Mouse (Mus musculus) neural tube, embryonic 12.5 days (tissue): ENCODE measurements around the gene Cbr4. TPM values are rescaled to one million over a fixed set of nuclear protein-coding genes. Genes with fewer than 3 reads are reported as not detected.

Experiments
- ATAC-seq: fragments of 200-750 bp; cut with Nextera tagmentation; 2 replicates; pipeline ENCODE4 v1.8.0; 2017; ENCODE audit warnings: low read depth, mild to moderate bottlenecking, moderate TSS enrichment, moderate library complexity; ENCODE audit not compliant: low FRiP score
- H3K27ac ChIP-seq: fragments of 300-500 bp; sonication (generic); 2 replicates; pipeline ENCODE4 v1.5.1; 2016
- H3K27me3 ChIP-seq: fragments of 300-500 bp; sonication (generic); replicated peaks from 2 replicates; pipeline ENCODE4 v1.6.1; 2016; ENCODE audit warnings: mild to moderate bottlenecking
- H3K36me3 ChIP-seq: fragments of 300-500 bp; sonication (generic); 2 replicates; pipeline ENCODE4 v1.6.1; 2016; ENCODE audit warnings: mild to moderate bottlenecking
- H3K4me1 ChIP-seq: fragments of 300-500 bp; sonication (generic); 2 replicates; pipeline ENCODE4 v1.6.1; 2016
- H3K4me2 ChIP-seq: fragments of 300-500 bp; sonication (generic); replicated peaks from 2 replicates; pipeline ENCODE4 v1.6.1; 2016; ENCODE audit warnings: mild to moderate bottlenecking
- H3K4me3 ChIP-seq: fragments of 300-500 bp; sonication (generic); 2 replicates; pipeline ENCODE4 v1.5.1; 2016
- H3K9ac ChIP-seq: fragments of 300-500 bp; sonication (generic); 2 replicates; pipeline ENCODE4 v1.6.1; 2016; ENCODE audit warnings: mild to moderate bottlenecking
- H3K9me3 ChIP-seq: fragments of 300-500 bp; sonication (generic); 2 replicates; pipeline ENCODE4 v1.6.1; 2016; ENCODE audit warnings: mild to moderate bottlenecking
- WGBS: fragments of 180-500 bp; shearing (Covaris S2); methylation state at CpG from one replicate; pipeline ENCODE4 v1.1.7; 2016; 5-methylcytosine and 5-hydroxymethylcytosine counted together
- polyA plus RNA-seq: library from polyadenylated mRNA; unstranded; fragments of >200 nt; fragmentation: Nextera tagmentation; extraction: Ambion mirVana; gene quantifications from 2 replicates; pipeline ENCODE4 v1.2.1, GENCODE M21; 2016

The Cbr4 gene
- 22.2 and 28.8 TPM in 2 replicates for polyA plus RNA-seq

GRCm38 (mm10) chr8:61487597-61488156 is at the start of gene Cbr4:
Cbr4 (plus strand) TSS chr8:61487734.
- WGBS = 5% methylated on average over 29 of the region's 29 CpGs
- H3K27ac ChIP-seq = peak within 1 kb of the TSS; percentile 74
- peak within 1 kb of the TSS; percentile 53 for H3K4me3 ChIP-seq
- H3K27me3 ChIP-seq = no peaks in the 10 kb centered on the region
- H3K9me3 ChIP-seq = no peaks in the 10 kb centered on the region
- peak; percentile 95 for ATAC-seq
- peak within 1 kb of the TSS; percentile 77 for H3K4me2 ChIP-seq
- H3K36me3 ChIP-seq = peaks cover 4% of the 10 kb centered on the region; the same call in 1 of the 2 replicates
- H3K4me1 ChIP-seq = peaks cover 7% of the 10 kb centered on the region; the same call in 1 of the 2 replicates
- H3K9ac ChIP-seq = peak within 1 kb of the TSS; percentile 63

GRCm38 (mm10) chr8:61442988-61443387 is 44.5 kb upstream of the Cbr4 start:
- Histone ChIP-seq H3K9ac (no peak overlapping the region), H3K9me3 (peaks cover 5% of the 10 kb centered on the region; the same call in 1 of the 2 replicates), H3K4me3 (no peak overlapping the region), H3K4me1 (peaks cover 9% of the 10 kb centered on the region; the same call in 1 of the 2 replicates), H3K27me3 (no peaks in the 10 kb centered on the region), H3K27ac (no peak overlapping the region), H3K36me3 (no peaks in the 10 kb centered on the region), H3K4me2 (no peak overlapping the region)
- no peak for ATAC-seq
- WGBS = 73% methylated on average over 3 of the region's 3 CpGs

DNA sequence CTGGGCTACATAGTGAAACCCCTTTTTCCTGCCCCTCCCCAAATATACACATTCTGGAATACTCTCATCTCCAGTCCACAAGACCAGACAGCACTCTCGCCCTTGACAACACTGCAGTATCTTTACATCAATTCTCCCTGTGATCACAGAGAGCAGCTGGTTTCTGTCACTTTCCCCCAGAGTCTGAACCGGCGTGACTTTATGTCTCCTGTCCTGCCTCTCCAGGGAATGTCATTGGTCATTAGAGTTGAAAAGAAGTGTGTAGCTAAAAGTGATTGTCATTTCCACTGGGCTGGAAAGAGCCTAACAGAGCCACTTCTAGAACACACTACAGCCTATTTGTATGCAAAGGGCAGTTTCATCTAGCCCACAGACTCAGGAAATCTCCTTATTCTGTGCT is 43.2 kb upstream of the Cbr4 start:
- H3K9ac ChIP-seq = no peak overlapping the region
- ATAC-seq = no peak
- 35% methylated on average over 3 of the region's 3 CpGs for WGBS
- H3K4me1 ChIP-seq = peaks cover 9% of the 10 kb centered on the region; the same call in 1 of the 2 replicates
- no peak overlapping the region for H3K27ac ChIP-seq
- H3K36me3 ChIP-seq = no peaks in the 10 kb centered on the region
- no peaks in the 10 kb centered on the region for H3K27me3 ChIP-seq
- peaks cover 5% of the 10 kb centered on the region; the same call in 1 of the 2 replicates for H3K9me3 ChIP-seq
- no peak overlapping the region for H3K4me3 ChIP-seq
- H3K4me2 ChIP-seq = no peak overlapping the region

DNA sequence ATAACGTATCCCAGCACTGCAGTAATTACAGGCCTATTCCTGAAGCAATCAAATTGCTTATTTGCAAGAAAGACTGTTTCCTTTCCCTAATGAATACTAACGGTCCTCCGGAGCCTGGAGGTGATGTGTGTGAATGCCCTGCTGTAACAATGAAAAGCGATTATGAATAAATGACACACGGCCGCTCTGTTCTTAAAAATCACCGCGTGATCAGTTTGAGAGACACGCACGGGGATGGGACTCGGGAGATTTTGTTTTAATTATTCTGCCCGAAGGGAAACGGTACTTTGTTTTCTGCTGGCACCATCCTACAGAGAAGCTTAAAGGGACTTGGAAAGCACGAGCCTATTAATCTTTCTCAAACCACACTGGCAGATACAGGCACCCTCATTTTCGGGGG is 41.2 kb upstream of the Cbr4 start:
- Histone ChIP-seq H3K4me2 (peak overlapping the region; percentile 27; the same call in 1 of the 2 replicates), H3K9me3 (no peaks in the 10 kb centered on the region), H3K4me3 (no peak overlapping the region), H3K27me3 (no peaks in the 10 kb centered on the region), H3K36me3 (no peaks in the 10 kb centered on the region), H3K27ac (0 out of 2 replicates have a peak overlapping the region, but pooled peaks have one; percentile 46), H3K9ac (no peak overlapping the region), H3K4me1 (peaks cover 12% of the 10 kb centered on the region)
- WGBS = 40% methylated on average over 15 of the region's 15 CpGs
- ATAC-seq = peak; percentile 61

- Histone ChIP-seq H3K27ac (no peak overlapping the region), H3K4me2 (no peak overlapping the region), H3K9ac (no peak overlapping the region), H3K9me3 (no peaks in the 10 kb centered on the region), H3K27me3 (no peaks in the 10 kb centered on the region), H3K4me3 (no peak overlapping the region), H3K36me3 (no peaks in the 10 kb centered on the region), H3K4me1 (peaks cover 14% of the 10 kb centered on the region)
- WGBS = 93% methylated on average over 2 of the region's 2 CpGs
- ATAC-seq = no peak
These were observed 39.4 kb upstream of the Cbr4 start for GRCm38 (mm10) chr8:61448100-61448499.

DNA sequence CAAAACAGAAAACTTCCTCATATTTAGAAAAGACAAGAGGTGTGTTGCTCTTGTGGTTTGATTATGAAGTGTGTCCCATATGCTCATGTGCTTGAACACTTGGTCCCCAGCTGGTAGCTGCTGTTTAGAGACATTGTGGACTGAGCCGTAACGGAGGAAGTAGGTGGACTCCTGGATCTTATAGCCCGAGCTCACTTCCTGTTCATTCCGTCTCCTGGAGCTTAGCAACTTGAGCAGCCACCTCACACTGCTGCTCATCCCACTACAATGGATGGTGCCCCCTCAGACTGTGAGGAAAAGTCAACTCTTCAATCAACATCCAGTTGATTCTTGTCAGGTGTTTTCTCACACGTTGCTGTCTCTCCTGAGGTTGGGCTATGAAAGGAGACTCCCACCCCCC is 38.7 kb upstream of the Cbr4 start:
- Histone ChIP-seq H3K9ac (no peak overlapping the region), H3K9me3 (no peaks in the 10 kb centered on the region), H3K4me2 (no peak overlapping the region), H3K4me1 (peaks cover 14% of the 10 kb centered on the region), H3K27me3 (no peaks in the 10 kb centered on the region), H3K36me3 (no peaks in the 10 kb centered on the region), H3K27ac (no peak overlapping the region), H3K4me3 (no peak overlapping the region)
- no peak for ATAC-seq
- WGBS = 74% methylated on average over 5 of the region's 5 CpGs

- Histone ChIP-seq H3K36me3 (no peaks in the 10 kb centered on the region), H3K4me2 (no peak overlapping the region), H3K4me1 (peaks cover 11% of the 10 kb centered on the region), H3K9ac (no peak overlapping the region), H3K27ac (no peak overlapping the region), H3K9me3 (no peaks in the 10 kb centered on the region), H3K4me3 (no peak overlapping the region), H3K27me3 (no peaks in the 10 kb centered on the region)
- ATAC-seq = no peak
- 89% methylated on average over 9 of the region's 9 CpGs for WGBS
These were observed 36.5 kb upstream of the Cbr4 start for GRCm38 (mm10) chr8:61450916-61451575.

GRCm38 (mm10) chr8:61451721-61452337 is 35.7 kb upstream of the Cbr4 start:
- Histone ChIP-seq H3K4me3 (no peak overlapping the region), H3K9me3 (no peaks in the 10 kb centered on the region), H3K9ac (no peak overlapping the region), H3K27me3 (no peaks in the 10 kb centered on the region), H3K4me1 (peaks cover 8% of the 10 kb centered on the region), H3K36me3 (no peaks in the 10 kb centered on the region), H3K4me2 (no peak overlapping the region), H3K27ac (no peak overlapping the region)
- 55% methylated on average over 8 of the region's 8 CpGs for WGBS
- peak; percentile 89 for ATAC-seq

- H3K27me3 ChIP-seq = no peaks in the 10 kb centered on the region
- no peaks in the 10 kb centered on the region for H3K9me3 ChIP-seq
- ATAC-seq = no peak
- 83% methylated on average over 7 of the region's 7 CpGs for WGBS
- H3K4me3 ChIP-seq = no peak overlapping the region
- no peak overlapping the region for H3K9ac ChIP-seq
- no peak overlapping the region for H3K27ac ChIP-seq
- no peaks in the 10 kb centered on the region for H3K4me1 ChIP-seq
- H3K36me3 ChIP-seq = no peaks in the 10 kb centered on the region
- H3K4me2 ChIP-seq = no peak overlapping the region
These were observed 27.8 kb upstream of the Cbr4 start for GRCm38 (mm10) chr8:61459763-61460162.

DNA sequence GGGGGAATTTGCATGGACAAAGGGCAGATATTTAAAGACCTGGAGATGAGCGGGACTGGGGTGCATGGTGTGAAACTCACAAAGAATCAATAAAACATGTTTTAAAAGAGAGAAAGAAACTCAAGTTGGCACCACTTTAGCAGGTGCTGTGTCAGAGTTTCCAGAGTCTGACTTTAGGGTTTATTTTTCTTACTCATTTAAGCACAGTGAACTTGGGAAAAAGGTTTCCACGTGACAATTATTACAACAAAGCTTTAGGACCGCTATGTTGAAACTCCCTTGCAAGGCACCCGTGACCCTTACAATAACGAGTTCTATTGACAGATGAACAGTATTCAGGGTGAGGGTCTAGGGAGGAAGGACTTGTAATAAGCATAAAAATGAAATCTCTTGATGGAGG is 25.3 kb upstream of the Cbr4 start:
- H3K9me3 ChIP-seq = no peaks in the 10 kb centered on the region
- no peak overlapping the region for H3K9ac ChIP-seq
- 84% methylated on average over 5 of the region's 5 CpGs for WGBS
- H3K4me3 ChIP-seq = no peak overlapping the region
- ATAC-seq = no peak
- H3K27me3 ChIP-seq = no peaks in the 10 kb centered on the region
- H3K4me1 ChIP-seq = 0 out of 2 replicates have a peak, but pooled peaks cover 4% of the 10 kb centered on the region
- no peaks in the 10 kb centered on the region for H3K36me3 ChIP-seq
- no peak overlapping the region for H3K4me2 ChIP-seq
- no peak overlapping the region for H3K27ac ChIP-seq

- Histone ChIP-seq H3K27me3 (no peaks in the 10 kb centered on the region), H3K4me3 (no peak overlapping the region), H3K9ac (no peak overlapping the region), H3K4me2 (no peak overlapping the region), H3K4me1 (0 out of 2 replicates have a peak, but pooled peaks cover 6% of the 10 kb centered on the region), H3K27ac (no peak overlapping the region), H3K36me3 (no peaks in the 10 kb centered on the region), H3K9me3 (no peaks in the 10 kb centered on the region)
- no peak for ATAC-seq
- 70% methylated on average over 2 of the region's 2 CpGs for WGBS
These were observed 23.1 kb upstream of the Cbr4 start for GRCm38 (mm10) chr8:61464393-61464792.
